Mouse (Mus musculus): Measurements from ENCODE around the gene Shf.
A peak's percentile ranks its signal among the peaks of the same experiment; 100 is the strongest.

DNA sequence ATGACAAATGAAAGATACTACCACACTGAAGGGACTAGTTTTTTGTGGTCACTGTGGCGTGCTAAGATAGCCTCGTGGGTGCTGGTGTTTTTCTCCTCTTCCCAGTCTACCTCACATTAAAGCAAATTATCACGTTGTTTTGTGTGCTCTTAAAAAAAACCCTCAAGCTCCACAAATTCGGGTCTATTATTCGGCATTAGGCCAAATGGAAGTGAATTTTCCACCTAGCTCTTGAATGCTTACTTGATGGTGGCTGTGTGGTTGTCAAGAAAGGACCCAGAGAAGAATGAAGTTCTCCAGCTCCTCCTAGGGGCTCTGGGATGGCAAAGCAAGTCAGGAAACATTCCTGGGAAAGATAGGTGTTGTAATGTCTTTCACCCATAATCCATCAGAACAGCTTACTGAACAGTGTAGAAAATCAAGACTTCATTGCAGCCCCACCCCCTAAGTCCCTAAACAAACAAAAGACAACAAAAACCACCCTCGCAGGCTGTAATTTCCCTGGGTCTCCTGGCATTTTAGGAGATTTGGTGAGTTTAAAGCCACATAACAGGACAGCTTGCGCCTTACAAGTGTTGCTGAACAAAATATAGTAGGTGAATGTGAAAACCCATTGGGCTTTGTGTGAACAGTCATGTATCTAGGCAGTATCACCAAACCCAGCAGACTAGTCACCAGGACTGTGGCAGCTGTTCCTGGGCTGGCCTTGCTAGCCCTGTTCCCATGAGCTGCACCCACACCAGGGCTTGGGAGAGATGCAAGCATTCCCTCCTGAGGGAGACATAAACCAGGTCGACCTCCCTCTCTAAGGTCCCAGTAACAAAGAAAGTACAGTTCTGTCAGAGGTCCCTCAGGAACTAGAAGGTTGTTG is 9.7 kb upstream of the Shf start:
- TF ChIP-seq CTCF (conservative IDR thresholded peaks at IDR 0.05 in 1 of 2, IDR thresholded peaks at IDR 0.05 in 1 of 2; ENCODE audit: low read depth in 2 of 2, low read length in 2 of 2) (peak in 1 of 2 experiments; percentile 77; a peak in 2 of 4 replicates), USF1 (IDR thresholded peaks at IDR 0.05; ENCODE audit: low read depth, low read length) (no peak), EP300 (IDR thresholded peaks at IDR 0.05; ENCODE audit: low read length) (0 out of 2 replicates have a peak, but pooled peaks have one; percentile 32), TBP (conservative IDR thresholded peaks at IDR 0.05; ENCODE audit: low read depth, low read length) (0 out of 2 replicates have a peak, but pooled peaks have one; percentile 45), ETS1 (conservative IDR thresholded peaks at IDR 0.05; ENCODE audit: low read depth, low read length) (no peak), MXI1 (IDR thresholded peaks at IDR 0.05; ENCODE audit: low read depth, low read length) (no peak; the same call in 1 of the 2 replicates), RAD21 (IDR thresholded peaks at IDR 0.05; ENCODE audit: low read depth, low read length) (peak; percentile 76), POLR2A (IDR thresholded peaks at IDR 0.05; ENCODE audit: low read depth, low read length) (no peak), BHLHE40 (IDR thresholded peaks at IDR 0.05; ENCODE audit: low read depth, low read length) (no peak), PAX5 (IDR thresholded peaks at IDR 0.05; ENCODE audit: low read length) (no peak), E2F4 (IDR thresholded peaks at IDR 0.05; ENCODE audit: insufficient replicate concordance, low read depth, low read length) (no peak), MYC (IDR thresholded peaks at IDR 0.05; ENCODE audit: low read depth, low read length) (peak; percentile 70), ZC3H11A (IDR thresholded peaks at IDR 0.05; ENCODE audit: low read depth, low read length) (0 out of 2 replicates have a peak, but pooled peaks have one; percentile 3), IRF4 (IDR thresholded peaks at IDR 0.05; ENCODE audit: low read depth, low read length) (no peak)

Measured in CH12.LX (cell line).